Mouse (Mus musculus) stomach, embryonic 14.5 days (tissue): ENCODE data around the gene Lsm4. TPM values are rescaled to one million over a fixed set of nuclear protein-coding genes. Genes with fewer than 3 reads are reported as not detected.

Source experiments
- ATAC-seq: fragments of 200-750 bp; cut with Nextera tagmentation; 2 replicates; pipeline ENCODE4 v1.8.0; 2017; ENCODE audit warnings: low read depth, moderate TSS enrichment; ENCODE audit not compliant: insufficient number of reproducible peaks, insufficient read depth, low FRiP score
- H3K27ac ChIP-seq: fragments of 300-500 bp; sonication (generic); 2 replicates; pipeline ENCODE4 v1.5.1; 2014; ENCODE audit warnings: mild to moderate bottlenecking, low read length, moderate library complexity, mixed read lengths
- H3K27me3 ChIP-seq: fragments of 300-500 bp; sonication (generic); 2 replicates; pipeline ENCODE4 v1.6.1; 2014; ENCODE audit warnings: low read length, control low read depth, mixed read lengths; ENCODE audit not compliant: control insufficient read depth, insufficient read depth
- H3K36me3 ChIP-seq: fragments of 300-500 bp; sonication (generic); 2 replicates; pipeline ENCODE4 v1.6.1; 2014; ENCODE audit warnings: mild to moderate bottlenecking, control low read depth, low read length, moderate library complexity, mixed read lengths; ENCODE audit not compliant: control insufficient read depth, insufficient read depth
- H3K4me1 ChIP-seq: fragments of 300-500 bp; sonication (generic); 2 replicates; pipeline ENCODE4 v1.6.1; 2014; ENCODE audit warnings: low read length, control low read depth, mixed read lengths; ENCODE audit not compliant: control insufficient read depth, insufficient read depth
- H3K4me2 ChIP-seq: fragments of 300-500 bp; sonication (generic); replicated peaks from 2 replicates; pipeline ENCODE4 v1.6.1; 2014; ENCODE audit warnings: low read depth, low read length, control low read depth
- H3K4me3 ChIP-seq: fragments of 300-500 bp; sonication (generic); 2 replicates; pipeline ENCODE4 v1.5.1; 2014; ENCODE audit warnings: low read depth, low read length, control low read depth
- H3K9ac ChIP-seq: fragments of 300-500 bp; sonication (generic); replicated peaks from 2 replicates; pipeline ENCODE4 v1.6.1; 2014; ENCODE audit warnings: low read depth, mild to moderate bottlenecking, control low read depth, low read length, moderate library complexity, mixed read lengths
- H3K9me3 ChIP-seq: fragments of 300-500 bp; sonication (generic); 2 replicates; pipeline ENCODE4 v1.6.1; 2016; ENCODE audit warnings: low read depth, low read length, control low read depth; ENCODE audit not compliant: control insufficient read depth
- WGBS: fragments of 180-500 bp; shearing (Covaris S2); extraction: QIAGEN DNeasy Blood & Tissue Kit; methylation state at CpG from one replicate; pipeline ENCODE4 v1.1.7; 2014; 5-methylcytosine and 5-hydroxymethylcytosine counted together
- polyA plus RNA-seq: library from polyadenylated mRNA; unstranded; fragments of >200 nt; fragmentation: Nextera tagmentation; extraction: Ambion mirVana; gene quantifications from 2 replicates; pipeline ENCODE4 v1.2.1, GENCODE M21; 2014

The Lsm4 gene
- polyA plus RNA-seq, 1 experiment from 2014 or later = 244 TPM

DNA sequence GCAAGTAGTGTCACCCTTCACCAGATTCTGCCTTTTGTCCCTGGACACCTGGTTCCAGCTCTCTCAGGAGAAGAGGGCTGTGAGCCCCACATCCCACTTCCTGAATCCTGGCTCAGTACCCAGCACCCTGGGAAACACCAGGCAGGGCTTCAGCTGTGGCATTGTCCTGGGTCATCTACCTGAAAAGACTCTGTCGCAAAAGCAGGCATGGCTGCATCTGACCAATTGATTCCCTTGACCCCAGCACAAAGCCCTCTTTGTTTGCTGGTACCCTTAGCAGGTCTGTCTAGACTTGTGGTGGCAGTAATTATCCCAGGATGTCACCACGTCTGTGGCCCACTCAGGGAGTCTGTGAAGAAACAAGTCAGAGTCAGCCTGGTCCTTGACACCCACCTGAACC, 17.6 kb upstream of the Lsm4 start:
- WGBS = 52% methylated on average over 2 of the region's 2 CpGs
- H3K4me1 ChIP-seq = peaks cover 16% of the 10 kb centered on the region
- no peak overlapping the region for H3K9ac ChIP-seq
- no peak for ATAC-seq
- H3K27ac ChIP-seq = no peak overlapping the region; the same call in 1 of the 2 replicates
- H3K27me3 ChIP-seq = no peaks in the 10 kb centered on the region
- H3K36me3 ChIP-seq = peaks cover 40% of the 10 kb centered on the region
- H3K4me2 ChIP-seq = no peak overlapping the region
- H3K9me3 ChIP-seq = no peaks in the 10 kb centered on the region
- no peak overlapping the region for H3K4me3 ChIP-seq

DNA sequence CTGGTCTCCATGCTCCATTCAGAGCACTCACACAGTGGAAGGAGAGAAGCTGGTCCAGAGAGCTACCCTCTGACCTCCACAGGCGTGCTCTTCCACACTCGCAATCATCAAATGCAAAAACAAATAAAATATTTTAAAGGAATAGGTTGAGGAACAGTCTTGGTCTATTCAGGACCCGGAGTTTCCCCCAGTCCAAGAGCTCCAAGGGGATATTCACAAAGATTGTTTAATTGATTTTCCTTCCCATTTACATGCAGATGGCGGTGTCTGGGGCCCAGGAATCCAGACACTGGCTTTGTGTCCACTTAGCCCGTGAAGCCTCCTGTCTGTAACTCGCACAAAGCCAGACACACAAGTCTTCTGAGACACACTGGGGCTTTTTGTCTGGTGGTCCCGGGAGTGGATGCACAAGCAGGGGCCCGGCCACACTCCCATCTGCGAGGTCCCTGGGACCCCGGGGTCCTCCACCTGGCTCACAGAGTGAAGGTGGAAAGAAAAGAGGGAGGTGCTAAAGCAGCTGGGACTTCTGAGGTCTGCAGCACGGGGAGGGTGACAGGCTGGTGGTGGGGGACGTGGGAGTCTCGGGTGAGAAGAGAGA, 16.8 kb upstream of the Lsm4 start:
- H3K4me1 ChIP-seq = peaks cover 18% of the 10 kb centered on the region
- H3K4me3 ChIP-seq = no peak overlapping the region
- H3K36me3 ChIP-seq = peaks cover 38% of the 10 kb centered on the region
- no peaks in the 10 kb centered on the region for H3K9me3 ChIP-seq
- H3K27me3 ChIP-seq = no peaks in the 10 kb centered on the region
- H3K4me2 ChIP-seq = no peak overlapping the region
- H3K27ac ChIP-seq = peak overlapping the region; percentile 55; the same call in 1 of the 2 replicates
- 0 out of 2 replicates have a peak overlapping the region, but pooled peaks have one; percentile 6 for H3K9ac ChIP-seq
- WGBS = 70% methylated on average over 13 of the region's 13 CpGs
- ATAC-seq = no peak

DNA sequence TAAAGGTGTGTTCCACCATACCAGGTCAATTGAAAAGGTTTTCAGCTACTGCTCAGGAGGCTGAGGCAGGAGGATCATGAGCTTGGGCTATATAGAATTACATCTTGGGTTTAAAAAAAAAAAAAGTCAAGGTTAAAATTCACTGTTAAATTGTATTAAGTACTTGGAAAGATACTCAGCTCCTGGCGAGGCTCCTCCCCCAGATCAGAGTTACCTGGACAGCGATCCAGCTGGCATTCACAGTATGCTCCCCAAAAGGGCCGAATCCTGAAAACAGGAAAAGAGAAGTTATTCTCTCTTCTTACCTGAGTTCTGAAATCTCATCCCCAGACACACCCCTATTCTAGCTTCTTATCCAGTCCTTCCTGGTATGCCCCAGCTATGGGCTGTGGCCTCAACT, 15.8 kb upstream of the Lsm4 start:
- Histone ChIP-seq H3K4me3 (no peak overlapping the region), H3K36me3 (peaks cover 29% of the 10 kb centered on the region), H3K27me3 (no peaks in the 10 kb centered on the region), H3K27ac (peak overlapping the region; percentile 33; the same call in 1 of the 2 replicates), H3K9ac (no peak overlapping the region), H3K4me1 (peaks cover 18% of the 10 kb centered on the region), H3K4me2 (no peak overlapping the region), H3K9me3 (no peaks in the 10 kb centered on the region)
- 96% methylated on average over 3 of the region's 3 CpGs for WGBS
- no peak for ATAC-seq

DNA sequence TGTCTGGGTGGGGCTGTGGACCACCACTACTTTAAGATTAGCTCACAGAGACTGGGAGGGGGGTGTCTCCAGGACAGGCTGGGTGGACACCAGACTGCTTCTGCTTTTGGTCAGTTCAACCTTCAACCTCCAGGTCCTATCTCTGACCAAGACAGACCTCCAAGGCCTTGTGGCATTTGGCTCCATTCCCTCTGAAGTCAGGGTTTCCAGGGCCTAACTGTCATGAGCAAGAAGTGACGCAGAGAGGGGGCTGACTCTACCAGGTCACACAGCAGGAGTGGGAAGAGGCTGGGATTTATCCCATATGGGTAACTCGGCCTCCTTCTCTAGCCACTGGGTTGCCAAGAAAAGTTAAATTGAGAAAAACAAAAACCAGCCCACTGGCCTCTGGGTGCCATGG, 15.3 kb upstream of the Lsm4 start:
- Histone ChIP-seq H3K27me3 (no peaks in the 10 kb centered on the region), H3K27ac (no peak overlapping the region), H3K4me3 (peak overlapping the region; percentile 78; the same call in 1 of the 2 replicates), H3K4me2 (peak overlapping the region; percentile 92; the same call in 1 of the 2 replicates), H3K9me3 (no peaks in the 10 kb centered on the region), H3K36me3 (peaks cover 27% of the 10 kb centered on the region), H3K9ac (no peak overlapping the region), H3K4me1 (peaks cover 18% of the 10 kb centered on the region)
- 84% methylated on average over 2 of the region's 2 CpGs for WGBS
- no peak for ATAC-seq

DNA sequence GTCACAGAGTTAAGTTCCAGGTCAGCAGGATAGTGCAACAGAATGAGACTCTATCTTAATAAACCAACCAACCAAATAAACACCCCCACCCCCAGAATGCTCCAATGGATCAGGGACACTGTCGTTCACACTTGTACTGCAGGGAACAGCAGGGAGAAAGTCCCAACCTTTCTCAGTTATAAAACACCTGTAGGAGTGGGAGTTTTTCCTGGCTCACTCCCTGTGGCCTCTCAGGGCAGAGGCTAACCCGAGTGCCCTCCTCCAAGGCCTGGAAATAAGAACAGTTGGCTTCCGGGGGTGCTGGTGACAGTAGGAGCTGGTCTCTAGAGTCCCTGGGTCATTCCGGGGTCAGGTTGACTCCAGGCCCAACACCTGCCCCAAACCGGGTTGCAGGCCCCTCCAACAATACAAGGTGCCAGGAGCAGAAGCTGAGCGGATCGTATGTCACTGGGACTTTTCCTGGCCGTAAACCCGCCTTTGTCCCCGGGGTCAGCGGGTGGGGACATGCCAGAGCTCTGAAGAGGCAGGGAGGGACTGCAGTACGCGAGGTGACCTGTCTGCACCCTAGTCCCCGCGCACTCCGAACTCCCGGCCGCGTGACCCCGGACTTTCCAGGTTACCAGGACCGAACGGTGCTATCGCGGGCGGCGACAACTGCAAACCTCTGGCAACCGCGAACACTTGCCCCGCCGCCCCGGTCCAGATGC, 14.0 kb upstream of the Lsm4 start:
- H3K4me1 ChIP-seq = peaks cover 18% of the 10 kb centered on the region
- ATAC-seq = no peak; the same call in 1 of the 2 replicates
- H3K4me2 ChIP-seq = peak overlapping the region; percentile 92
- H3K36me3 ChIP-seq = peaks cover 27% of the 10 kb centered on the region
- peak overlapping the region; percentile 78 for H3K4me3 ChIP-seq
- H3K27ac ChIP-seq = peak overlapping the region; percentile 67
- H3K9me3 ChIP-seq = no peaks in the 10 kb centered on the region
- H3K9ac ChIP-seq = peak overlapping the region; percentile 78
- H3K27me3 ChIP-seq = no peaks in the 10 kb centered on the region
- WGBS = under 1% methylated on average over 31 of the region's 31 CpGs

DNA sequence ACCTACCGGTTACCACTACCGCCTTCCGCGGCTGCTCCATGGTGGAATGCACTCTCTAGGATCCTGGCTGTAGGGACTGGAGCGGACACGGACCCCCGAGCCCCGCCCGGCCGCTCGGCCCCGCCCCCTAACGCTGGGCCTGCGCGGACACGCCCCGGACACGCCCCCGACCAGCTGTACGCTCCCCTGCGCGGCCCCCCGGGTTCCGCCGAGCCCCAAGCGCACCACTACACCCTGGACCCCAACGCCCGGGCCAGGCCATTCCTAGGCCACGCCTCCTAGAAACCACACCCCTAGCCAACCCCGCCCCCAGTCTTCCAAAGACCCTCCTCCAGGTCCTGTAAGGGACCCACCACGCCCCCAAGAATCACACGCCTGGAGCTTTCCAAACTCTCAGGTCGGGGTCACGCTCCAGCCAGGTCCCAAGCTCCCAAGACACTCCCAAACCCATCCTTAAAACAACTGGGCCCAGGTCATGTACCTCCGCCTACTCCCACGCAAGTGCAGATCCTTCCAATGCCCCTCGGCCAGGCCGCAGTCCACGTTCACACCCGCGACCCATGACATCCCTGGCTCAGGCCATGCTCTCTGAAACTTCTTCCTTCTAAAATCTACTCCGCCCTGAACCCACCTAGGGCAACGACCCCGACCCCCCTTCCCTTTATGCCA, 13.3 kb upstream of the Lsm4 start:
- Histone ChIP-seq H3K4me2 (peak overlapping the region; percentile 92), H3K27me3 (no peaks in the 10 kb centered on the region), H3K4me3 (peak overlapping the region; percentile 78), H3K27ac (peak overlapping the region; percentile 74), H3K9me3 (no peaks in the 10 kb centered on the region), H3K36me3 (peaks cover 24% of the 10 kb centered on the region), H3K4me1 (peaks cover 18% of the 10 kb centered on the region), H3K9ac (peak overlapping the region; percentile 78)
- ATAC-seq = peak; percentile 96
- 1% methylated on average over 42 of the region's 44 CpGs for WGBS

- H3K36me3 ChIP-seq = peaks cover 19% of the 10 kb centered on the region
- H3K27ac ChIP-seq = peak within 1 kb of the TSS; percentile 74
- peaks cover 18% of the 10 kb centered on the region for H3K4me1 ChIP-seq
- H3K9ac ChIP-seq = peak within 1 kb of the TSS; percentile 78
- H3K4me2 ChIP-seq = peak within 1 kb of the TSS; percentile 92
- H3K9me3 ChIP-seq = no peaks in the 10 kb centered on the region
- no peaks in the 10 kb centered on the region for H3K27me3 ChIP-seq
- WGBS = 5% methylated on average over 14 of the region's 14 CpGs
- peak; percentile 73 for ATAC-seq
- peak within 1 kb of the TSS; percentile 78 for H3K4me3 ChIP-seq
Measured at GRCm38 (mm10) chr8:70660273-70660725, 12.7 kb upstream of the Lsm4 start, which contains the start of gene Pgpep1. Gene Pgpep1, minus strand, starts transcription at chr8:70660388.

- H3K36me3 ChIP-seq = no peaks in the 10 kb centered on the region
- H3K4me1 ChIP-seq = peaks cover 10% of the 10 kb centered on the region; the same call in 1 of the 2 replicates
- no peak overlapping the region for H3K9ac ChIP-seq
- no peak overlapping the region for H3K4me2 ChIP-seq
- no peak overlapping the region for H3K4me3 ChIP-seq
- no peak overlapping the region for H3K27ac ChIP-seq
- H3K9me3 ChIP-seq = no peaks in the 10 kb centered on the region
- WGBS = 45% methylated on average over 4 of the region's 4 CpGs
- no peak for ATAC-seq
- H3K27me3 ChIP-seq = no peaks in the 10 kb centered on the region
Measured at GRCm38 (mm10) chr8:70663691-70664090, 9.4 kb upstream of the Lsm4 start.
